Mouse (Mus musculus) spleen, adult 2 months (tissue): Measurements from ENCODE around the gene Kansl3.

Experiments used
- CTCF ChIP-seq: fragments of 200-500 bp; IDR thresholded peaks from 2 replicates; pipeline ENCODE4 v1.5.1; 2011; ENCODE audit warnings: mild to moderate bottlenecking, inconsistent platforms; ENCODE audit not compliant: insufficient read depth, insufficient read length, insufficient replicate concordance; ENCODE audit errors: extremely low read depth
- POLR2A ChIP-seq: fragments of 200-500 bp; IDR thresholded peaks from 2 replicates; pipeline ENCODE4 v1.6.1; 2011; ENCODE audit warnings: low read depth, low read length, inconsistent platforms

DNA sequence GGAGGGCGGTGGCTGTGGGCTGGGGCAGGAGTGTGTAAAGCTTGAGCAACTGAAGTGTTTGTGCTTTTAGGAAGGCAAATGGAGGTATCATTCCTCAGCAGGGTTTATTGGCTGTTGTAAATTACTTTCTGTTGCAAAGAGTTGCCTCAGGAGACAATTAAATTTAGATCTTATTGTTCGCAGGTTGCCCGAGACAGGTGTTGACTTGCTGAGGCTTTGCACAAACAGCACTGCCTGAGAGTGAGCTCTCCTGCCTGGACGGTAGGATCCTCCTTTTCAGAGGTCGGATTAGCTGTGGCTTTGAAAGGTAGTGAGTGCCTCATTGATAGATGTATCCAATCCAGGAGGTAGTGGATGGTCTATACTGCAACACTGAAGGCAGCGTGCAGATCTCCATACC is 62.9 kb downstream of the Kansl3 start:
- TF ChIP-seq CTCF (no peak), POLR2A (no peak)
